Mouse (Mus musculus) liver, embryonic 14.5 days (tissue): ENCODE results near the gene 5430419D17Rik.

Experiments
- CTCF ChIP-seq: IDR thresholded peaks from 2 replicates; pipeline ENCODE4 v1.5.1; 2016; ENCODE audit warnings: antibody characterized with exemption, low read depth, control low read depth
- EP300 ChIP-seq: IDR thresholded peaks from 2 replicates; pipeline ENCODE4 v1.6.1; 2016; ENCODE audit warnings: antibody characterized with exemption, low read depth

- no peak for TF ChIP-seq CTCF
- TF ChIP-seq EP300: no peak
Measured at GRCm38 (mm10) chr7:131331688-131332087, 157.5 kb downstream of the 5430419D17Rik start.
